Comparison of ENCODE assay signal across 8 mouse cellular contexts in the genomic region with DNA sequence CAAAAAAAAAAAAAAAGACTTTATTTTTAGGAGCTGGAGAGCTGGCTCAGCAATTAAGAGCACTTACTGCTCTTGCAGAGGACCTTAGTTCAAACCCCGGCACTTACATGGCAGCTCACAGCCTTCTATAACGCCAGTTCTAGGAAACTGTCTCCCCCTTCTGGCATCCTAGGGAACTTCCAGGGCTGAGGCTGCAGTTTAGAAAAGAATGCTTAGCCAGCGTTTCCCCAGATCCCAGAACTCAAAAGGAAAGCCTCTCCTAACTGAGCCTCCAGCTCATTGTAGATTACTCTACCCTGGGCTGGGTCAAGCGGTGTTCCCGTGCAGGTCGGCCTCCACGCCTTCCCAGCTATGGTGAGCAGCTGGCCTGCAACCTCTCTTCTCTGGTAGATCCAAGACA. TPM values are rescaled to one million over a fixed set of nuclear protein-coding genes. Genes with fewer than 3 reads are reported as not detected.
A peak's percentile ranks its signal among the peaks of the same experiment; 100 is the strongest.
DNase-seq lines count a peak whose midpoint lies in the region; ATAC-seq lines count a peak whose summit lies in the region.

No protein-coding gene starts in this region.

- no peak overlapping the region for H3K4me2 ChIP-seq in liver, embryonic 11.5 days
- H3K4me2 ChIP-seq in embryonic facial prominence, embryonic 14.5 days (ENCODE audit: low read depth, low read length) = no peak overlapping the region

- 52% methylated on average over 7 of the region's 7 CpGs for WGBS in liver, embryonic 11.5 days
- 56% methylated on average over 7 of the region's 7 CpGs for WGBS in embryonic facial prominence, embryonic 14.5 days

- peak; percentile 44 for DNase-seq in adrenal gland, postnatal 14 days
- DNase-seq in adrenal gland, adult 2 months = no peak
- peak; percentile 40 for DNase-seq in liver
- no peak for DNase-seq in liver, embryonic 11.5 days (ENCODE audit: low spot score)
- peak; percentile 39 for DNase-seq in embryonic facial prominence, embryonic 14.5 days (ENCODE audit: low spot score)
- peak; percentile 41 for DNase-seq in lung, postnatal 25 days (ENCODE audit: low spot score)

- H3K27me3 ChIP-seq in liver, embryonic 11.5 days (replicated peaks; ENCODE audit: control insufficient read depth, insufficient read depth, low read length) = no peaks in the 10 kb centered on the region
- no peaks in the 10 kb centered on the region for H3K27me3 ChIP-seq in embryonic facial prominence, embryonic 14.5 days (replicated peaks; ENCODE audit: control insufficient read depth, insufficient read depth, low read length)

- no peaks in the 10 kb centered on the region for H3K9me3 ChIP-seq in liver, embryonic 11.5 days (ENCODE audit: control insufficient read depth, low read length)
- H3K9me3 ChIP-seq in embryonic facial prominence, embryonic 14.5 days (ENCODE audit: control insufficient read depth, low read length) = no peaks in the 10 kb centered on the region

- H3K9ac ChIP-seq in liver, embryonic 11.5 days (ENCODE audit: low read depth, low read length) = no peak overlapping the region
- no peak overlapping the region for H3K9ac ChIP-seq in embryonic facial prominence, embryonic 14.5 days (ENCODE audit: low read depth, low read length)

- peaks cover 9% of the 10 kb centered on the region for H3K4me1 ChIP-seq in liver, embryonic 11.5 days (replicated peaks; ENCODE audit: control insufficient read depth, insufficient read depth, low read length)
- peaks cover 15% of the 10 kb centered on the region for H3K4me1 ChIP-seq in embryonic facial prominence, embryonic 14.5 days (ENCODE audit: control insufficient read depth, insufficient read depth, low read length)

- no peak overlapping the region for H3K4me3 ChIP-seq in liver, embryonic 11.5 days (ENCODE audit: low read depth, low read length)
- H3K4me3 ChIP-seq in embryonic facial prominence, embryonic 14.5 days (ENCODE audit: low read depth, low read length) = no peak overlapping the region

- no peak for ATAC-seq in liver, embryonic 11.5 days (replicated peaks; ENCODE audit: low FRiP score)
- no peak for ATAC-seq in embryonic facial prominence, embryonic 14.5 days (ENCODE audit: low read depth)
- ATAC-seq in erythroblast, adult 5-6 weeks (replicated peaks; ENCODE audit: low FRiP score, poor library complexity, severe bottlenecking) = no peak
- no peak for ATAC-seq in cerebellum, adult (ENCODE audit: insufficient number of reproducible peaks, low FRiP score, low TSS enrichment)

- no peaks in the 10 kb centered on the region for H3K36me3 ChIP-seq in liver, embryonic 11.5 days (ENCODE audit: control insufficient read depth, insufficient read depth, low read length)
- no peaks in the 10 kb centered on the region for H3K36me3 ChIP-seq in embryonic facial prominence, embryonic 14.5 days (ENCODE audit: control insufficient read depth, insufficient read depth, low read length)

- no peak overlapping the region for H3K27ac ChIP-seq in liver, embryonic 11.5 days (ENCODE audit: low read depth, low read length)
- no peak overlapping the region for H3K27ac ChIP-seq in embryonic facial prominence, embryonic 14.5 days (replicated peaks; ENCODE audit: low read depth, low read length)

RNA-seq across cellular contexts. Expression of gene Rere, which starts 16.5 kb away (rescaled TPM):
- 108 and 131 TPM in 2 replicates for total RNA-seq in adrenal gland, postnatal 14 days (2021)
- total RNA-seq in adrenal gland, adult 2 months (2021) = 100 to 1,000 TPM; 104 to 105 TPM
- 81.0 and 112 TPM in 2 replicates for polyA plus RNA-seq in adrenal gland, adult 2 months (2012; rRNA removed)
- polyA plus RNA-seq in liver, embryonic 11.5 days (2014; fragmentation: Nextera tagmentation; extraction: Ambion mirVana) = 22.6 and 23.3 TPM in 2 replicates
- 28.7 and 32.0 TPM in 2 replicates for polyA plus RNA-seq in embryonic facial prominence, embryonic 14.5 days (2014; fragmentation: Nextera tagmentation; extraction: Ambion mirVana)
- 11.1 and 22.4 TPM in 2 replicates for total RNA-seq in erythroblast, adult 5-6 weeks (2015; ENCODE audit: low replicate concordance)
- 9.5 and 10.9 TPM in 2 replicates for total RNA-seq in erythroblast, adult 5-6 weeks (2017; ENCODE audit: low replicate concordance)

RNA-seq across cellular contexts. Expression of gene Eno1, which starts 28.4 kb away (rescaled TPM):
- total RNA-seq in adrenal gland, postnatal 14 days (2021) = 426 and 444 TPM in 2 replicates
- total RNA-seq in adrenal gland, adult 2 months (2021) = 100 to 1,000 TPM; 381 to 501 TPM
- polyA plus RNA-seq in adrenal gland, adult 2 months (2012; rRNA removed) = 425 and 428 TPM in 2 replicates
- 2,392 and 2,590 TPM in 2 replicates for polyA plus RNA-seq in liver, embryonic 11.5 days (2014; fragmentation: Nextera tagmentation; extraction: Ambion mirVana)
- polyA plus RNA-seq in embryonic facial prominence, embryonic 14.5 days (2014; fragmentation: Nextera tagmentation; extraction: Ambion mirVana) = 1,320 and 1,483 TPM in 2 replicates
- 111 and 119 TPM in 2 replicates for total RNA-seq in erythroblast, adult 5-6 weeks (2015; ENCODE audit: low replicate concordance)
- total RNA-seq in erythroblast, adult 5-6 weeks (2017; ENCODE audit: low replicate concordance) = 73.2 and 74.7 TPM in 2 replicates

Comparison
In these comparisons a context has a peak if more than half of its experiments do, and no peak if none do; other contexts are left out.
1. DNase-seq: peak in adrenal gland, postnatal 14 days (single experiment), liver (single experiment), embryonic facial prominence, embryonic 14.5 days (single experiment) and lung, postnatal 25 days (single experiment); none in adrenal gland, adult 2 months (single experiment) and liver, embryonic 11.5 days (single experiment).